27 mouse cellular contexts compared by ENCODE assay signal in genomic region chr14:47848861-47849260, GRCm38 (mm10).
"Had no signal": no experiment of that assay in that cellular context is flagged by ENCODE, and none has a peak within 500 bp of the region (broad histone marks: within the 10 kb centered on the region; RNA-seq: fewer than 3 reads in every experiment).

No protein-coding gene starts in this region.

- H3K9me3 ChIP-seq: embryonic facial prominence, embryonic 10.5 days; embryonic facial prominence, embryonic 12.5 days; embryonic facial prominence, embryonic 13.5 days; embryonic facial prominence, embryonic 15.5 days; forebrain, embryonic 10.5 days; forebrain, embryonic 12.5 days; forebrain, embryonic 13.5 days; forebrain, embryonic 15.5 days had no signal

- H3K4me3 ChIP-seq: embryonic facial prominence, embryonic 10.5 days; embryonic facial prominence, embryonic 12.5 days; embryonic facial prominence, embryonic 13.5 days; embryonic facial prominence, embryonic 15.5 days; erythroblast, embryonic 14.5 days; forebrain, embryonic 10.5 days; forebrain, embryonic 12.5 days; forebrain, embryonic 13.5 days; forebrain, embryonic 15.5 days; gastrocnemius, adult 2 months; heart, adult 2 months had no signal

- H3K4me2 ChIP-seq: embryonic facial prominence, embryonic 12.5 days; embryonic facial prominence, embryonic 13.5 days; embryonic facial prominence, embryonic 15.5 days; forebrain, embryonic 12.5 days; forebrain, embryonic 13.5 days; forebrain, embryonic 15.5 days had no signal

- ATAC-seq: forebrain, embryonic 13.5 days; forebrain, embryonic 14.5 days; forebrain, embryonic 15.5 days; forebrain, embryonic 16.5 days; forebrain, postnatal 0 days had no signal

- H3K27ac ChIP-seq: embryonic facial prominence, embryonic 10.5 days; embryonic facial prominence, embryonic 12.5 days; embryonic facial prominence, embryonic 13.5 days; embryonic facial prominence, embryonic 15.5 days; forebrain, embryonic 10.5 days; forebrain, embryonic 12.5 days; forebrain, embryonic 13.5 days; forebrain, embryonic 15.5 days; gastrocnemius, adult 2 months; heart, adult 2 months had no signal

- H3K4me1 ChIP-seq: embryonic facial prominence, embryonic 10.5 days; embryonic facial prominence, embryonic 12.5 days; embryonic facial prominence, embryonic 13.5 days; embryonic facial prominence, embryonic 15.5 days; forebrain, embryonic 10.5 days; forebrain, embryonic 12.5 days; forebrain, embryonic 13.5 days; forebrain, embryonic 15.5 days had no signal

- H3K27me3 ChIP-seq: embryonic facial prominence, embryonic 12.5 days; embryonic facial prominence, embryonic 13.5 days; embryonic facial prominence, embryonic 15.5 days; forebrain, embryonic 12.5 days; forebrain, embryonic 13.5 days; forebrain, embryonic 15.5 days had no signal

- H3K9ac ChIP-seq: embryonic facial prominence, embryonic 12.5 days; embryonic facial prominence, embryonic 13.5 days; embryonic facial prominence, embryonic 15.5 days; forebrain, embryonic 12.5 days; forebrain, embryonic 13.5 days; forebrain, embryonic 15.5 days; forebrain, postnatal 0 days had no signal

- DNase-seq: cerebellum, adult 8-10 months; cerebellum, adult 9-10 months; cerebellum, adult 9-11 months; cerebellum, postnatal 10 days; cerebellum, postnatal 14 days; cerebellum, postnatal 25 days; cerebellum, postnatal 36 days; embryo, embryonic 11 days; forebrain, postnatal 0 days; gastrocnemius, adult 2 months; gastrocnemius, postnatal 10 days; gastrocnemius, postnatal 14 days; gastrocnemius, postnatal 25 days; gastrocnemius, postnatal 36 days; heart, adult 18-20 months; heart, adult 2 months had no signal

- H3K36me3 ChIP-seq: embryonic facial prominence, embryonic 10.5 days; embryonic facial prominence, embryonic 12.5 days; embryonic facial prominence, embryonic 13.5 days; embryonic facial prominence, embryonic 15.5 days; forebrain, embryonic 10.5 days; forebrain, embryonic 12.5 days; forebrain, embryonic 15.5 days had no signal
